Mouse (Mus musculus) ovary, postnatal 36 days (tissue): ENCODE measurements around the gene Ntrk2.
A peak's percentile ranks its signal among the peaks of the same experiment; 100 is the strongest.
"Not testable (repeated sequence)": the region's sequence is repeated elsewhere in the genome, so short reads cannot be mapped to it uniquely, and the experiment has no call there.

Source experiments
- DNase-seq: peaks from one replicate; pipeline ENCODE4 v3.0.0; 2022; ENCODE audit warnings: low spot score, mixed read lengths

Gene Ntrk2

GRCm38 (mm10) chr13:59052188-59052587 lies 245.8 kb downstream of the Ntrk2 start:
- no peak for DNase-seq

DNA sequence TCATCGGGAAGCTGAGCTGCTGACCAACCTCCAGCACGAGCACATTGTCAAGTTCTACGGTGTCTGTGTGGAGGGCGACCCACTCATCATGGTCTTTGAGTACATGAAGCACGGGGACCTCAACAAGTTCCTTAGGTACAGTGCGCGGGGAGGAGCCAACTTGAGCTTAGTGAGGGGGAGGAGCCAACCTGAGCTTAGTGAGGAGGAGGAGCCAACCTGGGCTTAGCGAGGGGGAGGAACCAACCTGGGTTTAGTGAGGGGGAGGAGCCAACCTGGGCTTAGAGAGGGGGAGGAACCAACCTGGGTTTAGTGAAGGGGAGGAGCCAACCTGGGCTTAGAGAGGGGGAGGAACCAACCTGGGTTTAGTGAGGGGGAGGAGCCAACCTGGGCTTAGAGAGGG lies 248.0 kb downstream of the Ntrk2 start:
- DNase-seq = not testable (repeated sequence)

GRCm38 (mm10) chr13:59056859-59057258 lies 250.5 kb downstream of the Ntrk2 start:
- DNase-seq = no peak

DNA sequence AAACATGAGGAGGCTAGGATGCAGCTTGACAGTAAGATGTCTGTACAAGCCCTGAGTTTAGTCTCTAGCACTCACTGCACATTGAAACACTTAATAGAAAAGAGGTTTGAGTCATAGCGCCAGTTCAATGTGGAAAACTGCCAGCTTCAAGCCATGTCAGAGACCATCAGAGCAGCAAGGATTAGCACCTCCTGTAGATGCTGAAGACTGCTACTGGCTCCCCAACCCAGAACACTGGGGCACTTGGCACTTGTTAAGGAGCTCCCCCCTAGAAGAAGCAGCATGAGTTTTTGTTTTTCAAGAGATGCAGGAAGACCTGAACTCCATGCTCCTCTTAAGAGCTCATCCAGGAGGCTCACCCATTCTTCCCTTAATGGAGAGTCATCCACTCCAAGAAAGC lies 251.5 kb downstream of the Ntrk2 start:
- DNase-seq = no peak

- no peak for DNase-seq
Measured at GRCm38 (mm10) chr13:59059118-59059517, 252.7 kb downstream of the Ntrk2 start.

GRCm38 (mm10) chr13:59065677-59066076 lies 259.3 kb downstream of the Ntrk2 start:
- no peak for DNase-seq

DNA sequence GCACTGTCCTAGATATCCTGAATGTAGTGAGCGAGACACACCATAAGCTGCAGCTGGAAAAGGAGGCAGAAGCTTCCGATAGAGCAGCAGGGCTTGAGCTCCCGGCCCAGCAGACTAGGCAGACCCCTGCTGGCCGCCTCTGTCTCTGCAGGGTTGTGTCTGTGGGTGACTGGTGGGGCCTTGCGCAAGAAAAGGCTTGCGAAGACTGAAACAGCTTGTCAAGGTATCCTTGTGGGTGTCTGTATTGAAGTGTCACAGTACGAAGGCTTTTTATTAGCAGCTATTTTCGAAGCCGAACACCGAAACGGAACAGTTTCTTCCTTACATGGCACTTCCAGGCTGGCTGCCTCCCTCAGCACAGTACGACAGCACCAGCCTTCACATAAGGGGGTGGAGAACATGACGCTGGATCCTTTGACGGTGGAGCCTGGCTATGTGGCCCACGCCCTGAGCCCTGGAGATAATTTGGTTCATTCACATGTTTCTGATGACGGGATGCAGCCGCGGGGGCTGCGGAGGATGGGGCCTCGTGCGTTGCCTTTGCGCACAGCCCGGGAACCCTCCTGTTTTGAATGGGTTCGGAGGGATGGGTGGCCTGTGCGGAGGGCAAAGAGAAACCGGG lies 267.4 kb downstream of the Ntrk2 start:
- DNase-seq = peak; percentile 81

DNA sequence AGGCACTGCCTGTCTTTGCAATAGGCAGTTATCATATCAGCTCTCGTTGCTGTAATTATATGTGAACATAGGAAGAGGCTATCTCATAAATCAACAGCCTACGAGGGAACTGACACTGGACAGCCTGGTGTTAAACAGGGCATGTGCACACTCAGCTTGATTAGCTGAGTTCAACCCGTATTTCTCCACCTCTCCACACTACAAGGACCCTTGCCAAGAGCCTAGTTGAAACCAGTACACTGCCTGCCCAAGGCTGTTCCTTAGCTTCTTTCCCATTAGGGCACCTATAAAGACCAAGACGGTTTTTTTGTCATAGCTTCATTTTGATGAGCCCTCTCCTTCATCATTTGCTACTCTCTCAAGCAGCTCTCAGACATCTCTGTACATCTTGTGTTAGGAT lies 270.1 kb downstream of the Ntrk2 start:
- DNase-seq = no peak

DNA sequence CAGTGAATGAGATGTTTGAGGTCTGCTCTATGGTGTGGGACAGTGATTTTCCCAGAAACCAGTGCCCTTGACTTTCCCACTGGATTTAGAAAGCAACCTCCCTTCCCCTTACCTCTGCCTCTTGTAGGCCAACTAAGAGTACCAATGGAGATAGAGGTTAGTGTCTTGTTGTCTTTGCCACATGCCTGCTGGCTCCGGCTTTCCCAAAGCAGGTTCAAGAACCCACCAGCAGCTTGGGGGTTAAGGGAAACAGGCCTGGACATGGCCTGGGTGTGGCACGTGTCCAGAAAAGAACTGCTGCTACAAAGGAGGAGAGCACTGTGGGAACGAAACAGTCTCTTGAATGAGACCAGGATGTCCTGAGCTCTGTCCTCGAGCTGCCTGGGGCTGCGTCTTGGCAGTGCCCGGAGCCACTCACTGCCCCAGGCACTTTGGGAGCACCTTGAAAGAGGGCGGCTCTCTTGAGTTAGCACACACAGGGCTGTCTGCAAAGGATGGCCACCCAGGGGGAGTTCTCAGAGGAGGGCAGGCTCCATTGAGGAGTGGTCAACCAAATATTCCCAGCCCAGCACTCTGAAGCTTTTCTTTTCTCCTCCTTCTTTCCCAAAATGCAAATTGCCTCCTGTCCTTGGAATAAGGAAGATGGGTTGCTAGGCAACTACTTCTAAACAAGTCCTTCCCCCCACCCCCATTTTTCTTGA lies 273.5 kb downstream of the Ntrk2 start:
- no peak for DNase-seq

DNA sequence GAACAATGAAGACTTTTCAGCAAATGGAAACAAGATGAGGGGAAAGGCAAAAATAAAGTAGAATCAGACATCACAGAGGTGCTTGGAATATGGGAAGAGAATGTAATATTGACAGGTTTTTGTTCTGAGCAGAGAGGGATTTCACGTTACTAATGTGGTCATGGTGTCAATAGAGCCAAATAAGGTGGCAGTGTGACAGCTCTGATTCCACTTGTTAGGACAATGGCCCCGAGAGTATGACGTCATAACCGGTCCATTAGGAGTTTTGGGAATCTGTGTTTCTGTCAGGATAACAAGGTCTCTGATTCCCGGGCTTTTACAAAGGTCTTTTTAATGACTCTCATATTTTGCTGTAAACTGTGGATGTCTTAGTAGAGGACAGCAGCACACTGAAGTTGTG lies 274.1 kb downstream of the Ntrk2 start:
- DNase-seq = no peak

DNA sequence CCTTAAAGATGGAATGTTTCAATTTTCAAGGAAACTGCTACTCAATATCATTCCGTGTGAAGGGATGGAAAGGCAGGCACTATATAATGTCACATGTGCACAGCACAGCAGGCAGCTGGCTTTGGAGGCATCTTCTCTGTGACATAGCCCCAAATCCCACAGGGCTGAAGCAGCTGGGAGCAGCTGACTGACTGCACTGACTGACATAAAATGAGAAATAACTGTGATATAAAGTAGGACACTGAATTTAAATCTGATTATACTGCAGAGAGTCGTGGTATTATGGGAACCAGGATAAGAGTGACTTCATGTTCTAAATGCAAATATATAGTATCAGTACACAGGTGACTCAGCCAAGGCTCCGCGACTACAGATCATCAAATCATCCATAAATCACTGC lies 282.6 kb downstream of the Ntrk2 start:
- no peak for DNase-seq

- DNase-seq = no peak
Measured at GRCm38 (mm10) chr13:59091138-59091971, 285.0 kb downstream of the Ntrk2 start.

DNA sequence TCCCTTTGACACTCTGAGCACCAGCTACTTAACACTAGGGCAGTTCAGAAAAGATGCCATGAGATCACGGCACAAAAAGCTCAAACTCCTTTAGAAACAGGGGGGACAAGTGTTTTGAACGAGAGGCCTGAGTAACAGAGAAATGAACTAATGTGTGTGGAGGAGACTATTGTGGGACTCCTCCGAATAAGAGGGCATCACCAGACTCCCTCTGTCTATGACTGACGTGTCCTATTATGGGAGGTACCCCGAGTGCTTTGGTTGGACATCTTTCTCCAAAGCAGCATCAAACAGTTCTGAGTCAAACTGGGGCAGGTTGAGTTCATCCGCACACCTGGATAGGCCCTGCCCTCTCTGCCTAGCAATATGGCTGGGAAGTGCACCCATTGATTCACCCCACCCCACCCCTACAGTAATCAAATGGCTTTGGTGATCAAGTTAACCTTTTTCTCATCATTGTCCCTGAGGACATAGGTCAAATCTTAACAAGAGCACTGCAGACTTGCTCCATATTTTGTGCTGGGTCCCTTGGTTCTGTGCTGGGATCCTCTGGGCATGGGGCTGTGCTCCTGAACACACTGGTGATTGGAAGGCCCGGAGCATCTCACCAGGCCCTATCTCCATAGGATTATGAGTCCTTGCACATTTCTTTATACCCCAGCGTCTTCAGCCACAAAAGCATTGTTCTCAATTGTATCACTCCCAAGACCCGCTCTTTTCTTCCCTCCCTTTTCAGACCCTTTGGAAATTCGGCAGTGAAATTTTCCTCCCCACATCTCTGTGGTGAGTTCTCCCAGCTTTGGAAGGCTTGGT lies 285.9 kb downstream of the Ntrk2 start:
- DNase-seq = no peak

DNA sequence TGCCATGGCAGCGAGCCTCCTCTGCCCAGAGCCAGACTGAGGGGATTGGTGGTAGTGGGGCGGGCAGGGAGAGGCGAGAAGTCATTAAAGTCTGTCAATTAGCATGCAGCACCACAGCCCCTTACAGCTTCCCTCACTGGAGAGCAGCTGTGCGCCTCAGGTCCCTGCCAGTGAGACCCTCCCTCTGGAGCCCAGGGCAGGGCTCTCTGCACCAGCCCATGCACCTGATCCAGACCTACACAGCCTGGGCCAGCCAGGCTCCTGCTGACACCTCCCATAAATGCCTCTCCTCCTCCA lies 286.4 kb downstream of the Ntrk2 start:
- DNase-seq = no peak

- DNase-seq = no peak
Measured at GRCm38 (mm10) chr13:59094722-59095121, 288.4 kb downstream of the Ntrk2 start.

DNA sequence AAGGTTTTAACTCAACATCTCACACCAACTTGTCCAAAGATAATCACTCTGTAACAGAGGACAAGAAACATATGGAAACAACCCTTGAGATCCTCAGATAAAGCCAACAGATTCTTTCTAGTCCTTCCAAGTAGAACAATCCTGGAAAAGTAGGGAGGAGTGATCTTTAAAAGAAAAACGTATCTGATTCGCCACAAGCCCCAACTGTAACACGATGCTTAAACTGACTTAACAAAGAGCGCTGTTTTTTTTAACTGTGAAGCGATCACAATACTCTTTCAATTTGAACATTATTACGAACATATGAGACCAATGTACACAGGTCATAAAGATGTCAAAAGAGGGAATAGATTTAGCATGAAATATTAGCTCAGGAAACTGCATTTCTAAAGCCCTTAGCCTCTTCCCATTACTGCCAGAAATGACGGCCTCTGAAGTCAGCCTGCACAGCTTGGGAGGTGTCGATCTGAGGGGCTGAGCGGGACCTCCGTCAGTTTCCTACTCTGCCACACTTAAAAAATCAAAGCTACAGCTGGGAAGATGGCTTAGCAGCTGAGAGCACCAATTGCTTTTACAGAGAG lies 289.5 kb downstream of the Ntrk2 start:
- DNase-seq = no peak

- no peak for DNase-seq
Measured at GRCm38 (mm10) chr13:59100086-59100485, 293.7 kb downstream of the Ntrk2 start.

DNA sequence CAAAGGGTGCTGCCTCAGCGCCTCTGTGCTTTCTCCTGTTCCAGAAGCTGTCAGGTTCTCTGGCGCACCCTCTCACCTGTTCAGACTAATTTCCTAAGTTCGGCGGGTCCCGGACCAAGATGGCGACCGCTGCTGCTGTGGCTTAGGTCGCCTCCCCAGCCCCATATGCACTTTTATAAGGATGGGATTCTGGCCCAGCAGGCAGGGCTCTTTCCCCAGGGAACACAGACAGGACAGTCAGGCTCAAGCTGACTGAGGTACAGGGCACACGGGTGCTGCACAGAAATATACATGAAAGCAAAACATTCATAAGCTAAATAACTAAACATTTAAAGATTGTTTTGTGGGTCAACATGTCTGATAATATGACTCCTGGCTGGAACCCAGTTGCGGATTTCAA lies 301.4 kb downstream of the Ntrk2 start:
- DNase-seq = not testable (repeated sequence)

DNA sequence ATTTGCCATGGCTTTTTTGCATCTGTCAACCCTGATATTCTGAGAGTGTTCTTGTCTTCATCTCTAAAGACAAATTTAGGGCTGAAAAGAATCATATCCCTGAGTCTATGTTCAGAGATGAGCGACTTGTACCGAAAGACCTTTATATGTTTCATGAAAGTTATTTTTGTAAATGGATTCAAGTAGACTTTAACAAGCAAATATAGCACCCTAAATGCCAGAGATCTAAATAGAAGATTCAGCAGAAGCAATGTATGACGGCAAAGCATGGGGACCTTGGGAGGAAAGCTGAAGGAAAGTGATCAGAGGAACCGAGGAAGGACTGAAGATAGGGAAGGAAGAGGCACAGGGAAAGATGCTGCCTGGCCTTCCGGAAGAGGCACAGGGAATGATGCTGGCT lies 303.7 kb downstream of the Ntrk2 start:
- no peak for DNase-seq

DNA sequence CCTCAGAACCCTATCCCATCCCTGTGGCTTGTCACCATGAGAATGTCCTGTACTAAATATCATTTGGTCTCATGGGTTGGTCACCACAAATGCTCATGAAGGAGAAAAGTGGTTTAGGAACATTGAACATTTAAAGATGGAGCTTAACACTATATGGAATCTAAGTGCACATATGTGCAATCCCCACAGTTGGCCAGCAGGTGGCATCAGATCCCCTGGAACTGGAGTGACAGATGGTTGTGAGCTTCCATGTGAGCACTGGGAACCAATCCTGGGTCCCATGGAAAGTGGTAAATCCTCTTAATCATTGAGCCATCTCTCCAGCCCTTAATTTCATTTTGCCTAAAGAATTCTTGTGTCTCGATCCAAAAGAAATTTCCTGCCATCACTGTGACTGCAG lies 308.3 kb downstream of the Ntrk2 start:
- DNase-seq = no peak

GRCm38 (mm10) chr13:59115551-59115950 lies 309.2 kb downstream of the Ntrk2 start:
- DNase-seq = no peak

DNA sequence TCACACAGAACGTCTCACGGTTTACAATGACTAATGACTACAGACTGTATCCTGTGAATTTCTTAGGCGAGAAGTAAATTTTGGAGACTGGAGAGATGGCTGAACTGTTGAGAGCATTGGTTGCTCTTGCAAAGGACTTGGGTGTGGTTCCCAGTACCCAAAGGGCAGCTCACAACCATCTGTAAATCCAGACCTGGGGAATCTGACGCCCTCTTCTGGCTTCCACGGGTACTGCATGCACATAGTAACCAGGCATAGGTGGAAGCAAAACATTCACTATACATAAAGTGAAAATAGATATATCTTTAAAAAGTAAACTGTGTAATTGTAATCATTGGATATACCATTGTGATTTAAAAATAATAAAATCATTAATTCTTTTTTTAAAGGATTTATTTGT lies 310.9 kb downstream of the Ntrk2 start:
- DNase-seq = no peak
